Mouse (Mus musculus): ENCODE measurements around the gene Vmn2r105. TPM values are rescaled to one million over a fixed set of nuclear protein-coding genes. Genes with fewer than 3 reads are reported as not detected.

The Vmn2r105 gene
- not detected in 2 replicates for polyA plus RNA-seq (2012; rRNA removed)

GRCm38 (mm10) chr17:20234952-20235351 lies at the start of gene Vmn2r105:
Vmn2r105 (minus strand) TSS chr17:20235052.
- H3K27ac ChIP-seq (ENCODE audit: control insufficient read depth, insufficient read depth, low read depth, low read length), result no peak within 1 kb of the TSS
- H3K4me3 ChIP-seq (ENCODE audit: control insufficient read depth, low read depth, low read length), result no peak within 1 kb of the TSS
- H3K27me3 ChIP-seq (ENCODE audit: control insufficient read depth, insufficient read depth, low read length), result no peaks in the 10 kb centered on the region
- H3K4me1 ChIP-seq (ENCODE audit: control insufficient read depth, insufficient read depth, low read length), result no peaks in the 10 kb centered on the region
- TF ChIP-seq POLR2A (IDR thresholded peaks at IDR 0.05; ENCODE audit: control insufficient read depth, low read depth, low read length) (no peak), CTCF (IDR thresholded peaks at IDR 0.05; ENCODE audit: control insufficient read depth, insufficient read depth, insufficient replicate concordance, low read depth, low read length) (no peak)
- no peaks in the 10 kb centered on the region for H3K36me3 ChIP-seq (ENCODE audit: control insufficient read depth, insufficient read depth, low read length)

DNA sequence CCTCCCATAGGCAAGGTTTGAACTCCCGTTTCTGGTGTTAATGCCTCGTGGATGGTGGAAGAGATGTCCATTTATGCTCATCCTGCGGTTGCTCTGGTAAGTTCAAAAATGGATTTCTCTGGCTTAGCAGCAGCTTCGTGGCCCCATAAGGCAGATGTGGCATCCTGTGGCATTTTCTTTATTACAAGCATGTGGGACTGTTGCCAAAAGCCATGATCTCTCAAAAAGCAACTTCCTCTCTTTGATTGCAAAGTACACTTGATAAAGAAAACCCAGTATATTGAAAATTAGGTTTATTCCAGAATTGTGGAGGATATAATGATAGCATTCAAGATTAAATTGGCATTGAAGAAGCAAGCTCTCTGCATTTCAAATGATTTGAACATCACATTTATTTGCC lies 20.7 kb upstream of the Vmn2r105 start:
- TF ChIP-seq CTCF (IDR thresholded peaks at IDR 0.05; ENCODE audit: control insufficient read depth, insufficient read depth, insufficient replicate concordance, low read depth, low read length) (no peak), POLR2A (IDR thresholded peaks at IDR 0.05; ENCODE audit: control insufficient read depth, low read depth, low read length) (no peak)
- Histone ChIP-seq H3K27ac (ENCODE audit: control insufficient read depth, insufficient read depth, low read depth, low read length) (no peak overlapping the region), H3K4me1 (ENCODE audit: control insufficient read depth, insufficient read depth, low read length) (no peaks in the 10 kb centered on the region), H3K27me3 (ENCODE audit: control insufficient read depth, insufficient read depth, low read length) (no peaks in the 10 kb centered on the region), H3K4me3 (ENCODE audit: control insufficient read depth, low read depth, low read length) (no peak overlapping the region), H3K36me3 (ENCODE audit: control insufficient read depth, insufficient read depth, low read length) (no peaks in the 10 kb centered on the region)

GRCm38 (mm10) chr17:20182997-20183396 lies 51.9 kb downstream of the Vmn2r105 start, which contains the start of gene Fpr-rs6:
Fpr-rs6 (minus strand) TSS chr17:20183097.
- Histone ChIP-seq H3K4me3 (ENCODE audit: control insufficient read depth, low read depth, low read length) (no peak within 1 kb of the TSS), H3K27me3 (ENCODE audit: control insufficient read depth, insufficient read depth, low read length) (no peaks in the 10 kb centered on the region), H3K36me3 (ENCODE audit: control insufficient read depth, insufficient read depth, low read length) (no peaks in the 10 kb centered on the region), H3K27ac (ENCODE audit: control insufficient read depth, insufficient read depth, low read depth, low read length) (no peak within 1 kb of the TSS), H3K4me1 (ENCODE audit: control insufficient read depth, insufficient read depth, low read length) (no peaks in the 10 kb centered on the region)
- TF ChIP-seq CTCF (IDR thresholded peaks at IDR 0.05; ENCODE audit: control insufficient read depth, insufficient read depth, insufficient replicate concordance, low read depth, low read length), result no peak
- TF ChIP-seq POLR2A (IDR thresholded peaks at IDR 0.05; ENCODE audit: control insufficient read depth, low read depth, low read length), result no peak

Other genes starting within 250 kb of the Vmn2r105 start
- not detected in 2 replicates for gene Vmn2r104, start 186.7 kb downstream of the Vmn2r105 start, polyA plus RNA-seq (2012; rRNA removed)
- not detected in 2 replicates for gene Fpr-rs7, start 120.8 kb downstream of the Vmn2r105 start, polyA plus RNA-seq (2012; rRNA removed)
- gene Fpr-rs6, start 52.0 kb downstream of the Vmn2r105 start, polyA plus RNA-seq (2012; rRNA removed), result not detected in 2 replicates
- not detected in 2 replicates for gene Vmn2r106, start 50.5 kb upstream of the Vmn2r105 start, polyA plus RNA-seq (2012; rRNA removed)
- 0.05 and 0.10 TPM in 2 replicates for gene Vmn2r107, start 110.2 kb upstream of the Vmn2r105 start, polyA plus RNA-seq (2012; rRNA removed)
- 0.54 and 0.78 TPM in 2 replicates for gene Vmn1r224, start 179.1 kb upstream of the Vmn2r105 start, polyA plus RNA-seq (2012; rRNA removed)
- not detected in 2 replicates for gene Vmn2r108, start 246.3 kb upstream of the Vmn2r105 start, polyA plus RNA-seq (2012; rRNA removed)

All from testis, adult 2 months (tissue).